Mouse (Mus musculus) telencephalon, adult 2 months (tissue): ENCODE measurements around the gene Slc27a4.
A peak's percentile ranks its signal among the peaks of the same experiment; 100 is the strongest.

Source experiments
- DNase-seq: peaks from one replicate; pipeline ENCODE4 v3.0.0-alpha.2; 2011; ENCODE audit warnings: low read depth, low spot score

Slc27a4 gene

GRCm38 (mm10) chr2:29856451-29857260 is 54.2 kb downstream of the Slc27a4 start:
- peak; percentile 69 for DNase-seq

- DNase-seq, result no peak
Observed at GRCm38 (mm10) chr2:29857341-29857740, 54.9 kb downstream of the Slc27a4 start.

- no peak for DNase-seq
Observed at GRCm38 (mm10) chr2:29857967-29858366, 55.5 kb downstream of the Slc27a4 start.

- no peak for DNase-seq
Observed at GRCm38 (mm10) chr2:29858748-29859473, 56.5 kb downstream of the Slc27a4 start.

- no peak for DNase-seq
Observed at GRCm38 (mm10) chr2:29865125-29865524, 62.7 kb downstream of the Slc27a4 start.
